Mouse (Mus musculus): Measurements from ENCODE around the gene Rora. TPM values are rescaled to one million over a fixed set of nuclear protein-coding genes. Genes with fewer than 3 reads are reported as not detected.

The Rora gene
- total RNA-seq, 2 experiments from 2014 or later, result 1.3 to 1.9 TPM

DNA sequence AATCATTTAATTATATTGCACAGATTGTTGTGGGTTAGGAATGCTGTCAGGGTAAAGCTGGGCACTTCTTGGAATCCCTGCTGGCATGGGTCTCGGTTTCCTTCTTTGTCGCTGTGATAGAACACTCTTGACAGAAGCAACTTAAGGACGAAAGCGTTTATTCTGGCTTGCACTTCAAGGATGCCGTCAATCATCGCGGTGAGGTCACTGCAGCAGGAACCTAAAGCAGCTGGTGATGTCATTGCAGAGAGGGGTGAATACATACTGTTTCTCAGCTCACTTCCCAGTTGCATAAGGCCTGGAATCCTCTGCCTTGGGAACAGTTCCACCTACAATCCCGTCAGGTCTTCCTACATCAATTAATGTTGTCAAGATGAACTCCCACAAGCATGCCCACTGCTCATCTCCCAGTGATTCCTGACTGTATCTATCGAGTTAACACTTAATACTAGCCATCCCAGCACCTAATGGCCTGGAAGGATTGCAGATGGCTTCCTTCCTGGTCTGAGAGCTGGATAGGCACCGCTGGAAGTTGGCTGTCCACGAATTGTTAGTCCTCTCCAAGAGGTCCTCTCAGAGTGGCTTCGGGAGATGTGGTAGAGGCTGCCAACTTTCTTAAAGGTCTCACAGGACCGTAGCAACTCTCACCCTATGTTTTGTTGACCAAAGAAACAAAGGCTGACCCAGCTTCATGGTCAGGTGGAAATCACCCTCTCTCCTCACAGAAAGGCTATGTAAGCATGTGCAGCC, 334.8 kb downstream of the Rora start:
- no peak for ATAC-seq (ENCODE audit: poor library complexity, severe bottlenecking)

DNA sequence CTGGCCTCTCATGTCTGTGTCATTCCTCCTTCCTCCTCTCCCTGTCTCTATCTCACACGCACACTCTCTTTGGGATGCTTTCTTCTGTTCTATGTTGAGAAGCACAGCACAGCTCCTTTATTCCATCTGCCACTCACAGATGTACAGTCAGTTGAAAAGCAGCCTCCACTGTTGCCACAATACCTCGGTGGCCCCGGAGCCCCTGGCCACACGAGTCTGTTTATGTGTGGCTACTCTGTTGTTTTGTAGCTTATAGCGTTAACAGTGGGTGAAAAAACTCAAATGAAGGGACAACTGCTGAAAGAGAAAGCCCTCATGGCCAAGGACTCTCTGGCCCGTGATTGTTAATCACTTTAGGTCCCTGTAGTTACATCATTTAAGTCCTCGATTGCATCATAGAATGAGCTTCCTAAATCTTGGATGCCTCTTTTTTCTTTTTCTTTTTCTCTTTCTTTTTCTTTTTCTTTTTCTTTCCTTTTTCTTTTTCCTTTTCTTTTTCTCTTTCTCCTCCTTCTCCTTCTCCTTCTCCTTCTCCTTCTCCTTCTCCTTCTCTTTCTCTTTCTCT, 336.4 kb downstream of the Rora start:
- ATAC-seq (ENCODE audit: poor library complexity, severe bottlenecking), result no peak

DNA sequence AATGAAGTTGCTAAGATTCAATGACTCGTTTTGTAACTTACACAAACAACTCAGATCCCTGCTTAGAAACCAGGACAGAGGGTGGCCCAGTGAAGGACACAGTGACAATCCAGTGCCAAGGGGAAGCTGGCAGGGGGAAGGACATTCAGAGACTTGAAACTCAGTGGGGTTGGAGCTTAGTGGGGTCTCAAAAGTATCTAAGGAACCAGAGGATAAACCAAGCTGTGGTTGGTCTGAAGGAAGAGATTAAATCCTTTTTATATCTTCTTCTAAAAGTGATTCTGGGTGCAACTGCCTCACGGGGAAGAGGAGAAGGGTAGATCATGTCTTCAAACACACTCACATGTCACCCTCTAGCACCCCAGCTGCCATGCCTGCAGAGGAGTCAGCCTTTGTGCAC, 340.3 kb downstream of the Rora start:
- ATAC-seq (ENCODE audit: poor library complexity, severe bottlenecking), result no peak

DNA sequence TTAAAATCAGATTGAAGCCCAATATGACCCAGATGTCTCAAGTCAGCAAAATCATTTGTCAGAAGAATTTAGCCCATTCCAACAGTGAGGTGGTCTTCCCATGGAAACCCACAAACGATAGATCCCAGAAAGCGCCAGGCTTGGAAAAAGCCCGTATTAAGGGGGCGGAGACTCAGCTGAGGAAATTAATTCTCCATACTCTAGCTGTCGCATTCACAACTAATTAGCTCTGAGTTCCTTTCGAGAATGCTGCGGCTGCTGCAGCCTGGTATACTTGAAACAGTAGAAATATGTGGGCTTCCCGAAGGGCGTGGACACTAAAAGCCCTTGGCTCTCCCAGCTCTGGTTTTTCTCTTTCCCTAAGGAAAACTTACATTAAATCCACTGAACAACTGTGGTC, 345.4 kb downstream of the Rora start:
- no peak for ATAC-seq (ENCODE audit: poor library complexity, severe bottlenecking)

DNA sequence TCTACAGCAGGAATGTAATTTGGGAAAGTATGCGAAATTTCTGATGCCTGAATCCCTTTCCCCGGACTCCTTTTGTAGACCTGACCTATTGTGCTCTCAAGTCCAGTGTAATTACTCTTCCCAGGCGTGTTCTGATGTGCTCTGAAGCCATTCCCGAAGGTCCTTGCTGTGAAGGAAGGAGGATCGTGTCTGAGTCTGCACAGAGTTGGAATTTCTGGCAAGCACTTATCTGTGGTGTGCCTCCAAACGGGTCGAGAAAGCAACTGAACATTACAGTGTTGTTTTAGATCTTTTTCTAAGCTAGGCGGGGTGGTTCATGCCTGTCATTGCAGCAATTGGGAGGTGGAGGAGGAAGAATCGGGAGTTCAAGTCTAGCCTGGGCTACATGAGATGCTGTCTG, 350.9 kb downstream of the Rora start:
- ATAC-seq (ENCODE audit: poor library complexity, severe bottlenecking), result no peak

DNA sequence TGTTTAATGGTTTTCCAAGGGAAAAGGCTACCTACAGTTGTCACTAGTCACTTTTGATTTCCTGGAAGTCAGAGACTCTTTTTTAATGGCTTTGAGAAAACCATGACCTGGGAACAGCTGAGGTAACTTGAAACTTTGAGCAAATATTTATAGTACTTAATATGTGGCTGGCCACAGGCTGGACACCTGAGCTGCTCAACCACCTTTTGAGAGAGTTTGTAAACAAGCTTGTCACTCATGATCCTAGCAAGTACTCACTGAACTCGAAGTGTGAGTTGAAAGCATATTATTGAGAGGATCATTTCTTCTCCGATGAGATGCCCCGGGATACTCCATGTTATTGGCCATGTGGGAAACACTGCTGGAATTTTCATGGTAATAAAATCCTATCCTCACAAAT, 353.1 kb downstream of the Rora start:
- no peak for ATAC-seq (ENCODE audit: poor library complexity, severe bottlenecking)

DNA sequence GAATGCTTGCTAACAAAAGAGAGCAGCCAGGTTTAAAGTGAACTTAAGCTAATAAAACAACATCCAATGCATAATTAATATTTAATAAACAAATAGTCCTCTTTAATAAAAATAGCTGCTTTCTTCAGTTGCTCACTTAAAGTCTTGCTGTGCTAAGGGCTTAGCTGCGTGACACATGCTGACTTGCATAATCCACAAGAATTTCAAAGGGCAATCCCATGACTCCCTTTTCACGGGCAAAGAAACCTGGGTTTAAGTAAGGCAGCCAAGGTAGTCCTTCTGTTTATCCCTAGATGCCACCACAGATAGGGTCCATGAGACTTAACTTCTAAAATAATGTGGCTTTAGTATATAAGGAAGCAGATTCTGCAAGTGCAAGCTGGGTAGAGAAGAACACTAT, 355.1 kb downstream of the Rora start:
- ATAC-seq (ENCODE audit: poor library complexity, severe bottlenecking), result no peak

DNA sequence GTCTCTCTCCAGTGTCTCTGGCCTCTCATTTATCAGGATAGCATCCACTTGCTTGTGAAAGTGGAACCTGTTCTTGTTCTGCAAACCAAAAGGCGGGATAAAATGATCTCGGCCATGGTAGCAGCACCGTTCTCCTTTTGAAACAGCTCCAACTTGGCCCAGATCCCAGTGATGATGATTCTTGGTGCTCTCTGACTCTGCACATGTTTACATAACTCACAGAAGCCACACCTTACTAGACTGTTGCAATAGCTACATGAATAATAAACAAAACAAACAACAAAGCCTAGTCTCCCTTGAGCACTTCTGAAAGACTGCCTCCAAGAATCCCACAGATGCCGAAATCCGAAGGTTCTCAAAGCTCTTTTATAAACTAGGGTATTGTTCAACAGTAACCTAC, 357.3 kb downstream of the Rora start:
- no peak for ATAC-seq (ENCODE audit: poor library complexity, severe bottlenecking)

DNA sequence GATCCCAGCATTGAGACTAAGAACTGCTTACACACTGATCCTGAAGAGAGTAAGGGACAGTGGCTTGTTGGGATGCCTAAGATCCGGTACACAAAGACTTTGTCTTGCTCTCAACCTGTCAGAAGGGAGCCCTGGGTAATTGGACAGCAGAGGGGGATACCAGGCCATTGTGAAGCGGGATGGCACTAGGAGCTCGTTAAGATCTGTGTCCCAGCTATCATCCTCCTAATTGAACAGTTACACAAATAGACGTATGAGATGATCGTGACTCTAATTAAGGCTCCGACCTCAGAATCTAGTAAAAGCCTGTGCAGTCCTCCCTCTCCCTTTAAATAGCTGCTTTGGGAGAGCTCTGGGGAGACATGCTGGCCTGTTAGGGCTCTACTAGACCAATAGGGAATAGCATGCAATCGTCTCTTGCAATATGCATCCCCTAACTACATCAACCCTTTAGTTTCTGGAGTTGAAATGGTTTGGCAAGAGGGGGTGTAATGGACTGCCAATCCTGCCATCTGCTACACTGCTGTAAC, 359.7 kb downstream of the Rora start:
- ATAC-seq (ENCODE audit: poor library complexity, severe bottlenecking), result no peak

DNA sequence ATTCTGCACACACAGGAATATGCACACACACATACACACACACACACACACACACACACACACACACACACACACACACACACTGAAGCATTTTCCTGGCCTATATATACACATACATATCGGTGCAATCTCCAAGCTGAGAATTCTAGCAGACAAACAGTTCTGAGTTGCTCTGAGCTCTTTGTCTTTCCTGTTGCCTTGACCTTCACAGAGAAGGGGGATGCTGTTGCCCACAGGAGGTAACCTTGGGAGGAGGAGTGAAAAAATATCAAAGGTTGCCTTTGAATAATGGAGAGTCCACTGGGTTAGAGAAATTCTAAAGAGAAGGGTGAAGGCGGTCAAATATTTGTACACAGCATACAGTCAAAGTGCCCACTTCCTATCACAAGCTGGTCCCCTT, 360.6 kb downstream of the Rora start:
- no peak for ATAC-seq (ENCODE audit: poor library complexity, severe bottlenecking)

DNA sequence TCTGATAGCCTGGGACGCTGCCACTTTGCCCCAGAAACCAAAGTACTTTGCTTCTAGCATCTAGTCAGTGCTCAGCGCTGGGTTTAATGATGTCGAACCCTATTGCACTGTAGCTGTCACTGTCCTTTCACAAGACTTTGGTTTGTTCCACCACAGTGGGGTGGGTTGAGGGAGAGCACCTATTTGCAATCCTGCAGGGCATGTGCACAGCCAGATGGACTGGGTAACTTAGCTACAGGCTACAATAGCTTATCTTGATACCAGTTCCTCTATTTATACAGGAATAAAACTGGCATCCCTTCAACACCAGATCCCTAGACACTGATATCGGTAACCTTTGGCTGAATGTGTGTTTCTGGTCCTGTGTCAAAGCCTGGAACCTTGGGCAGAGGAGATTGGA, 366.8 kb downstream of the Rora start:
- ATAC-seq (ENCODE audit: poor library complexity, severe bottlenecking), result peak; percentile 35

DNA sequence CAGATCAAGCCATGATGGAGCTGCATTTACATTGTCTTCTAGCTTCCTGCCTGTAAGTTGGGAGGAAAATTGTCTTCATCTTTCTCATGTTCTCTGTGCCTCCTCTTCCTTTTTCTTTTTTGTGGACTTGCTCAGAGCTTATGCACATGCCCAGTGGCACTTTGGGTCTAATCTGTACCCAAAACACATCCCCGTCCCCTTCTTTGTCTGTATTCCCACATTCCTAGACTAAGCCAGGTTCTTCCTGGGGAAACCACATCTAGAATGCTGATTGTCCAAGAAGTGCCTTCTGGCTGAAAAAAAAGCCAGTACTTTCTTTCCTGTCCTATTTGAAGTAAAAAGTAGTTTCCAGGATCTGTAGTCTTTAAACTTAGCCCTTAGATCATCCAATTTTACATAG, 367.9 kb downstream of the Rora start:
- no peak for ATAC-seq (ENCODE audit: poor library complexity, severe bottlenecking)

DNA sequence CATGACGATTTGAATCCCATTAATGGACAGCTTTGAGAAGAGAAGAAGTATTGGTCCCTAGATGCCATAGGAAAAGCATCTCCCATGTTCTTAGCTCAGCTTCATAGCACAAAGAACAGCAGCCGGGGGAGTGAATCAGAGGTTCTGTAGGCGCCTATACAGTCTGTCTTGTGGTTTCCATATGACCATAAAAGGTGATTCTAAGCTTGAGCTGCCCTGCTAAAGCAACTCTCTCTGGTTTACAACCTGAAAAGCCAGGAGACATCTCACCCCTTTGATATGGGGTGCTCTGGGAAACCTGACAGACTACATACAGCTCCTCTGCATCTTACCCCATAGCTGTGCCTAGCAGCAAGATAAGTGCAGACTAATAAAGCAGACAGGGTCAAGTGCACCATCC, 369.7 kb downstream of the Rora start:
- no peak for ATAC-seq (ENCODE audit: poor library complexity, severe bottlenecking)

DNA sequence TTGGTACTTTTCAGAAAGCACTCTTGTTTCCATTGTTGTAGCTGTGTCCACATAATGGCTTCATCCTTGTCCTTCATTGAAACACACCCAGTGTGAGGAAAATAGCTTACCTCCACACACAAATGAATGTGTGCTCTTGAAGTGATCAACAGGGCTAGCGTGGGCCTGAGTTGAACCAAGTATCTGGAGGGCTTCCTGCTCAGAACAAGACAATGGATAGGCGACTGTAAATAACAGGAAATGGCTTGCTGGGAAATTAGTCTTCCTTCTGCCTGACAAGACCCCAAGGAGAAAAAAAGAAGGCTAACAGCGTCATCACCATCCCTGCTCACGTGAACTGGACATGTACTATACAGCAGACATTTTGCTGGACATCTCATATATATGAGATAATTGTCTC, 374.6 kb downstream of the Rora start:
- ATAC-seq (ENCODE audit: poor library complexity, severe bottlenecking), result no peak

DNA sequence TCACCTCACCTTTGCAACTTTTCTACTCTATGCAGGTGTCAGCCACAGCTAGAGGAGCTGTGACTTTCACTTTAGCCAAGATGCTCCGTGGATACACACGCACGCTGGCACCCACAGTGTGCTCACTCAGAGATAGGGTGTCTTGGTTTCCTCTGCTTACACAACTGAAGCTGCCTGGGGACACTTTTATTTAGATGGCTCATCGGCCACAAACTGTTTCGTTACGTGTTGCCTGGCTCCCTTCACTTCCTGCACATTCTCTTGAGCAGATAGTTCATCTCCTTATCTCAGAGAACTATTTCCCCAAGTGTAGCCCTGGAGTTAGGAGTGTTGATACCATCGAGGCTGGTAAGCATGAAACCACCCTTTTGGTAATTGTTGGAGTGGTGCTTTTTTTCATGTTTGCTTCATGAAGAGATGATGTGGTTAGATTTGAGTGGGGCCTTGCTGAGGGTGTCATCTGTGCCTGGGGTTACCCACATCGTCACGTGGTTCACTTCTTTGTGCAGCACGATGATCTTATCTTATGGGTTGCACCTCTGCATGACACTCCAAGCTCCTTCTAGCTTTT, 380.8 kb downstream of the Rora start:
- peak; percentile 79 for ATAC-seq (ENCODE audit: poor library complexity, severe bottlenecking)

DNA sequence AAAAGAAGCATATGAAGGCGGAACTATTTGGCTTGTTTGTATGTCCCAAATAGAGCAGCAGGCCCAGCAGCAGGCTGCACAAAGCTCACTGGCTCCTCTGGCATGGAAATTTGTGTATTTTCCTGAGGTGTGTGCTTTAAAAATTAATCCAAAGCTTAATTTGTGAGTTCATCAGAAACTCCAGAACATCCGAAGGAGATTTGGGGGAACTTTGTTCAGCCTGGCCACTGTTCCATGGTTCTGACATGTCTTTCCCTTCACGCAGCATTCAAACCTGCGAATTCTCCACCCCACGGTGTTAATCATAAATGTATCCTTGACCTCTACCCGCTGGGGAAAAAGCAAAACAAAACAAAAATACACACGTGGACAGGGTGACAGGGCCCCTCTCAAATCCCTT, 381.9 kb downstream of the Rora start:
- no peak for ATAC-seq (ENCODE audit: poor library complexity, severe bottlenecking)

DNA sequence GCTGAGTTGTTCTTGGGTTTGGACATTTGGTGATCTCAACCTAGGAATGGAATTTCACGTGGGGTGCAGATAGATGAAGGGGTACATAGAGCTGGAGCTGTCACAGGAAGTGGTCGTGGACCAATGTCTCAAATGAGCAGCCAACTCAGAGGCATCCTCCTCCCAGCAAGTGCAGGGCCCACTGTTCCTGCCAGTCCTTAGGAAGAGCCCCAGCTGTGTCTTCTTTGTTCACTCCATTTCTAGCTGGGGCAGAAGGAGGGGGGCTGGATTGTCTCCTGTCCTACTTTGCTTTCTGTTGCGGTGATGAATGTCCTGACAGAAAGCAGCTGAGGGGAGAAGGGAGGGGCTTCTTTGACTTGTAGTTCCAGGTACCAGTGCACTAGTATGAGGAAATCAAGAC, 382.7 kb downstream of the Rora start:
- ATAC-seq (ENCODE audit: poor library complexity, severe bottlenecking), result no peak

DNA sequence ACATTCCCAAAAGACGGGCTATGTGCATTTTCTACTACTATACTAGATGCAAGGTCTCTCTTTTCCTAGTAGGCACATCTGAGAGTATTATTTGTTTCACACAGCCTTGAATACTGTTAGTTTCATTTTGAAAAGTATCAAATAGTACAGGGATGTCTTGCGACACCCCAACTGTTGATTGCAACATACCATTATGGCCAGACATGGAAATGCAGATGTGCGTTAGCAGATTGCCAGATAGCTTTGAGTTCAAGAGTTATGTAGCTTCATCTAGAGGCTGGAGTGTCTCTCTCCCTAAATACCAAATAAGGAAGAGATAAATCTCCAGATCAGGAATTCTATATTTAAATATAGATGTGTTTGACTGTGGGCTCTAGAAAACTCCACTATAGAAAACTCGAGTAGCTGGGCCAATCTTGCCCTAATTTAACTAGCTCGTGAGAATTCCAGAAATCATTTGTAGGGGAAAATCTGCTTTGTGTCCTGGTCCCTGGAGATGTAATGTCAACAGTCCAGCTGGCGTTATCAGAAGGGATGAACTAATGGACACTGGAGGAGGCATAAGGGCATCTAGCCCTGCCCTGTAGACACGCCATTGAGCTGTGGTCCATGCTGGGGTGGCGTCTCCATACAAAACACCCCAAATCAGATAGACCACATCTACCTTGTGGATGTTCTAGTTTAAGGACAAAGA, 390.5 kb downstream of the Rora start:
- peak; percentile 51; the same call in 1 of the 2 replicates for ATAC-seq (ENCODE audit: poor library complexity, severe bottlenecking)

DNA sequence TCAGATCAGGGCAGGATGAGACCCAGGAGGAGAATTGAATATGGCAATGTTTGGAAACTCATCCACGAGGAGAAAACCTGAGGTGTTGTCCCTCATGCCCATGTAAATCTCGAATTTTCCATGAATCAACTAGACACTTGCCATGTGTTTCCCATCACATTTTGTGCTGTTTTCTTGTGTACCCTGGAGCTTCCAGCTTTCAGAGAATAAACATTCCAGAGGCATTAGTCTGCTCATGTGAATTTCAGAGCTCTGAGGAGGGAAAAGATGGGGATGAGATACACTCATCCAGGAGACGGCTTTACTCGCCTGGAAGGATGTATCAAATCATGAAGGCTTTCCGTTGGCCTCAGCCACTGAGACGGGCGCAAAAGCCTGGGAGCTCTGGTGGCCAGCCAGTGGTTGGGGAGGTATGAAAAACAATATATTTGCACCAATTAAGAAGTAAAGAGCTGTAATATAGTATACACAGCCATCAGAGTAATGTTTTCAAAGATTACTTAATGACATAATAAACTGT, 391.1 kb downstream of the Rora start:
- ATAC-seq (ENCODE audit: poor library complexity, severe bottlenecking), result no peak

DNA sequence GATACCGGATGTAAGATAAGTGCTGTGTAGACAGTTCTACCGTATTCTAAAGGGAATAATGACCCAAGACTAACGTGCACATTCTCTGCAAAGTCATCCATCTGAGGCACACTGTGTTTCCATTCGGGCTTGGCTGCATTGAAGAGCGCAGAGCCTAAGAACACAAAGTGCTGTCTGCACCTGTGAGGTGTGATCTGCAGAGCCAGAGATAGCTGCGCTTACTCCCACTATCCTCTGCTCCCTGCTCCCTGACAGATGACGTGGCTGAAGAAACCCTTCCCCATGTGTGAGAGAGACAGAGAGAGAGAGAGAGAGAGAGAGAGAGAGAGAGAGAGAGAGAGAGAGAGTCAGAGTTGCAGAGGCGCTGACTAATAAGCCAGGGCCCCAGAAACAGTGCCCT, 392.3 kb downstream of the Rora start:
- ATAC-seq (ENCODE audit: poor library complexity, severe bottlenecking), result no peak

DNA sequence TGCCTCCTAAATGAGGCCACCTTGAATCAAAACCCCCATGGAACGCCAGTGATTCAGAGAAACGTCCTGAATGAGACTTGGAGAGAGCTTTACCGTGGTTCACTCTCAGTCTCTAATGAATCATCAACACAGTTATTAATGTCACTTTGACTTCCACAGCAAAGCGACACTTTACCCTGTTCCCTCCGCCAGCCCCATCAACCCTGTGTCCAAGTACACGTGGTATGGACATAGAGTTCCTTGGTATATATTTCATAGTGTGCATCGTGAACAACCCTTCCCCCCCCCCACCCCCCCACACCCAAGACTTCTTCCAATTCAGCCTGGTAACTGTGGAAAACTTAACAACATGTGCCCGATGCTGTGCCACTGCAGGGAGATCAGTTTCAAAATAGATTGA, 397.3 kb downstream of the Rora start:
- ATAC-seq (ENCODE audit: poor library complexity, severe bottlenecking), result no peak

DNA sequence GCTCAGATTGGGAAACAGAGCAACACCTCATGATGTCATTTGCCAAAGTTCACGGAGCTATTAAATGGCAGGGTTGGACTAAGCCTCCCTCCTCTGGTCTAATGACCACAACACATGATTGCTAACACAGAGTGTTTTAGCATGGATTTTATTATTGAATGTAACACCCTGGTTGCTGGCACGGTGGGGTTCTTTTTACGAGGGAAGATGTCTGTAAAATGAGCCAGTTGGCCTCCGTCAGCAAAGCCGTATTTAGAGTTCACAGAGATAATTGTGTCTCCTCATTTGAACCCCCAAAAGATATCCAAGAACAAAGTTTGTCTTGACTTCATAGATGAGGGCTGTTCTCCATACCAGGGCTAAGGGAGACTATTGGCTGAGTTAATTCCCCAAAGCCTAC, 398.3 kb downstream of the Rora start:
- no peak for ATAC-seq (ENCODE audit: poor library complexity, severe bottlenecking)
